Mouse (Mus musculus) lung, adult 2 months (tissue): Measurements from ENCODE around the gene Timeless.

Experiments
- CTCF ChIP-seq: fragments of 200-500 bp; IDR thresholded peaks from 2 replicates; pipeline ENCODE4 v1.5.1; 2011; ENCODE audit warnings: mild to moderate bottlenecking, low read length, control low read depth; ENCODE audit not compliant: insufficient read depth
- POLR2A ChIP-seq: fragments of 200-500 bp; IDR thresholded peaks from 2 replicates; pipeline ENCODE4 v1.6.1; 2011; ENCODE audit warnings: low read depth, mild to moderate bottlenecking, control low read depth, low read length, borderline replicate concordance; ENCODE audit errors: extremely low read depth

DNA sequence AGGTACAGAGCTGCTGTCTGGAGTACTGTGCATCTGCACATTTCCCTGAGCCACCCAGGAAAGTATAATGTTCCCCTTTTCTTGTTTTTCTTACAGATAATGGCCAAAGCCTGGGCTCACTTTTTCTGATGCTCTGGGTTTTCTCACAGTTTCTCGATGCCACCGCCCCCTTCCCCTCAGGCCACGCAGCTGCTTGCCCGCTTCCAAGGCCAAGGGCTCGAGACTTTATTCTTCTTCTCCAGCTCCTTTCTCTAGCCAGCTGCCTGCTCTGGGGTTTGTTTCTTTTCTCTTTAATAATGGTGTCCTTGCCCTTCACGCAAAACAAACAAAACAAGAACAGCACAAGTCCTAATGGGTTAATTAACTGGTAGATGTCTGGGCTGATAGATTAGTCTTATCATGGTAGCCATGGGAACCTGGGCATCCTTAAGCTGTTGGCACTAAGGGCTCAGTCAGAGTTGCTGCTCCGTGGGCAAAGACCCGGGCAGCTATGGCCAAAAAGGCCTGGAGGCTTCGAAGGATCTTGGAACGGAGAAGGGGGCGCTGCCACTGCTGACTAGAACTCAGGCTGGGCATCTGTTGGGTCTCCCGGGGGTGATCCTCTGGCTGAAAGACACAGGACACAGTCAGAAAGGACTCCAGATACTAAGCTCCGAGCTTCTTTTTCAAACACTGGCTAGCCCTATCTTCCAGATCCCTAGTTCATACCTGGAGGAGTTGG is 64.7 kb downstream of the Timeless start:
- TF ChIP-seq CTCF (no peak), POLR2A (no peak)
